ENCODE assay signal across 9 mouse cellular contexts in genomic region chr4:130879048-130879384, GRCm38 (mm10). TPM values are rescaled to one million over a fixed set of nuclear protein-coding genes. Genes with fewer than 3 reads are reported as not detected.
DNase-seq lines count a peak whose midpoint lies in the region; ATAC-seq lines count a peak whose summit lies in the region.
"Had no signal": no experiment of that assay in that cellular context is flagged by ENCODE, and none has a peak within 500 bp of the region (broad histone marks: within the 10 kb centered on the region; RNA-seq: fewer than 3 reads in every experiment).

No protein-coding gene starts in this region.

- no peaks in the 10 kb centered on the region for H3K9me3 ChIP-seq in heart, embryonic 11.5 days (replicated peaks; ENCODE audit: control insufficient read depth, low read length)
- H3K9me3 ChIP-seq in neural tube, embryonic 11.5 days (ENCODE audit: control insufficient read depth, low read length), result no peaks in the 10 kb centered on the region
- no peaks in the 10 kb centered on the region for H3K9me3 ChIP-seq in limb, embryonic 12.5 days
- H3K9me3 ChIP-seq in stomach, embryonic 16.5 days (replicated peaks; ENCODE audit: control insufficient read depth, low read length), result no peaks in the 10 kb centered on the region

- no peak overlapping the region for H3K4me3 ChIP-seq in heart, embryonic 11.5 days (ENCODE audit: low read depth, low read length)
- no peak overlapping the region for H3K4me3 ChIP-seq in neural tube, embryonic 11.5 days (ENCODE audit: low read depth, low read length)
- no peak overlapping the region for H3K4me3 ChIP-seq in limb, embryonic 12.5 days (replicated peaks)
- H3K4me3 ChIP-seq in stomach, embryonic 16.5 days (replicated peaks; ENCODE audit: low read length), result no peak overlapping the region

- no peak for ATAC-seq in heart, embryonic 11.5 days (replicated peaks; ENCODE audit: insufficient number of reproducible peaks, low FRiP score, low TSS enrichment)
- peak; percentile 28; the same call in 1 of the 2 replicates for ATAC-seq in neural tube, embryonic 11.5 days (ENCODE audit: insufficient read depth, low FRiP score, low TSS enrichment)
- peak; percentile 79 for ATAC-seq in limb, embryonic 12.5 days (ENCODE audit: insufficient number of reproducible peaks, insufficient read depth, low FRiP score, low TSS enrichment, low read depth)
- ATAC-seq in stomach, embryonic 16.5 days (ENCODE audit: insufficient read depth, low FRiP score), result no peak

- peak overlapping the region; percentile 64; the same call in 1 of the 2 replicates for H3K4me2 ChIP-seq in heart, embryonic 11.5 days
- H3K4me2 ChIP-seq in neural tube, embryonic 11.5 days (ENCODE audit: low read depth), result no peak overlapping the region
- H3K4me2 ChIP-seq in limb, embryonic 12.5 days, result peak overlapping the region; percentile 46; the same call in 1 of the 2 replicates
- H3K4me2 ChIP-seq in stomach, embryonic 16.5 days (ENCODE audit: low read depth, low read length), result peak overlapping the region; percentile 55; the same call in 1 of the 2 replicates

- H3K4me1 ChIP-seq in heart, embryonic 11.5 days (ENCODE audit: control insufficient read depth, insufficient read depth, low read length), result peaks cover 23% of the 10 kb centered on the region
- H3K4me1 ChIP-seq in neural tube, embryonic 11.5 days (ENCODE audit: control insufficient read depth, insufficient read depth, low read length), result peaks cover 5% of the 10 kb centered on the region
- H3K4me1 ChIP-seq in limb, embryonic 12.5 days (replicated peaks), result peaks cover 64% of the 10 kb centered on the region
- H3K4me1 ChIP-seq in stomach, embryonic 16.5 days (ENCODE audit: control insufficient read depth, insufficient read depth, low read length), result peaks cover 19% of the 10 kb centered on the region

- 67% methylated on average over 1 of the region's 1 CpGs for WGBS in heart, embryonic 11.5 days (ENCODE audit: insufficient replicate concordance)
- WGBS in neural tube, embryonic 11.5 days, result 52% methylated on average over 1 of the region's 1 CpGs
- WGBS in limb, embryonic 12.5 days, result 28% methylated on average over 1 of the region's 1 CpGs
- 93% methylated on average over 1 of the region's 1 CpGs for WGBS in stomach, embryonic 16.5 days

- H3K27ac ChIP-seq in heart, embryonic 11.5 days (ENCODE audit: low read depth, low read length), result peak overlapping the region; percentile 29; the same call in 1 of the 2 replicates
- no peak overlapping the region for H3K27ac ChIP-seq in neural tube, embryonic 11.5 days (ENCODE audit: low read depth, low read length)
- H3K27ac ChIP-seq in limb, embryonic 12.5 days, result peak overlapping the region; percentile 85
- peak overlapping the region; percentile 62; the same call in 1 of the 2 replicates for H3K27ac ChIP-seq in stomach, embryonic 16.5 days (ENCODE audit: low read length)
- H3K27ac ChIP-seq: macrophage had no signal

- DNase-seq in heart, adult 8-10 months (ENCODE audit: low spot score), result no peak
- DNase-seq in neural tube, embryonic 11.5 days (ENCODE audit: low spot score), result no peak
- no peak for DNase-seq in neural tube, embryonic 10.5 days (ENCODE audit: extremely low spot score, low spot score)
- DNase-seq in Muller cell, postnatal 12 days (ENCODE audit: inconsistent ontology term), result no peak
- no peak for DNase-seq in layer of hippocampus, adult 18-20 months (ENCODE audit: low spot score in 2 of 2)

- H3K27me3 ChIP-seq in heart, embryonic 11.5 days (ENCODE audit: control insufficient read depth, insufficient read depth, low read length), result peaks cover 13% of the 10 kb centered on the region
- peaks cover 6% of the 10 kb centered on the region; the same call in 1 of the 2 replicates for H3K27me3 ChIP-seq in neural tube, embryonic 11.5 days (ENCODE audit: control insufficient read depth, insufficient read depth, low read length)
- H3K27me3 ChIP-seq in limb, embryonic 12.5 days, result peaks cover 9% of the 10 kb centered on the region
- H3K27me3 ChIP-seq in stomach, embryonic 16.5 days (ENCODE audit: control insufficient read depth, insufficient read depth, low read length), result peaks cover 7% of the 10 kb centered on the region; the same call in 1 of the 2 replicates

- 0 out of 2 replicates have a peak overlapping the region, but pooled peaks have one; percentile 46 for H3K9ac ChIP-seq in heart, embryonic 11.5 days (ENCODE audit: low read depth, low read length)
- H3K9ac ChIP-seq in neural tube, embryonic 11.5 days (ENCODE audit: low read length), result no peak overlapping the region
- H3K9ac ChIP-seq in limb, embryonic 12.5 days (replicated peaks), result 0 out of 2 replicates have a peak overlapping the region, but pooled peaks have one; percentile 9
- H3K9ac ChIP-seq in stomach, embryonic 16.5 days (ENCODE audit: low read length), result peak overlapping the region; percentile 59; the same call in 1 of the 2 replicates

- no peaks in the 10 kb centered on the region for H3K36me3 ChIP-seq in heart, embryonic 11.5 days (ENCODE audit: control insufficient read depth, insufficient read depth, low read length)
- no peaks in the 10 kb centered on the region for H3K36me3 ChIP-seq in neural tube, embryonic 11.5 days (ENCODE audit: control insufficient read depth, insufficient read depth, low read length)
- no peaks in the 10 kb centered on the region for H3K36me3 ChIP-seq in limb, embryonic 12.5 days
- no peaks in the 10 kb centered on the region for H3K36me3 ChIP-seq in stomach, embryonic 16.5 days (ENCODE audit: control insufficient read depth, insufficient read depth, low read length)

RNA-seq across cellular contexts. Expression of gene Laptm5, which starts 33.9 kb away (rescaled TPM):
- polyA plus RNA-seq in heart, embryonic 11.5 days (2014; fragmentation: Nextera tagmentation; extraction: Ambion mirVana), result 15.0 and 18.2 TPM in 2 replicates
- total RNA-seq in heart, adult 8-10 months (2022), result 10 to 100 TPM in 3 of 4 experiments, 1 to 10 TPM in 1; 9.9 to 35.1 (median 12.5) TPM
- polyA plus RNA-seq in neural tube, embryonic 11.5 days (2014; fragmentation: Nextera tagmentation; extraction: Ambion mirVana), result 24.6 and 24.8 TPM in 2 replicates
- 16.2 and 18.6 TPM in 2 replicates for polyA plus RNA-seq in limb, embryonic 12.5 days (2016; fragmentation: Nextera tagmentation; extraction: Ambion mirVana)
- polyA plus RNA-seq in stomach, embryonic 16.5 days (2015; fragmentation: Nextera tagmentation; extraction: Ambion mirVana), result 47.9 and 50.5 TPM in 2 replicates
- total RNA-seq in layer of hippocampus, adult 18-20 months (2021), result 10 to 100 TPM; 39.2 to 42.9 TPM

Comparison
In these comparisons a context has a peak if more than half of its experiments do, and no peak if none do; other contexts are left out.
1. ATAC-seq: peak in neural tube, embryonic 11.5 days (single experiment) and limb, embryonic 12.5 days (single experiment); none in heart, embryonic 11.5 days (single experiment) and stomach, embryonic 16.5 days (single experiment).